Mouse (Mus musculus): ENCODE results near the gene Phlda1.

GRCm38 (mm10) chr10:111464833-111465232 is 41.3 kb upstream of the Phlda1 start:
- no peak for TF ChIP-seq CTCF (IDR thresholded peaks at IDR 0.05; ENCODE audit: borderline replicate concordance, insufficient read depth, low read length)
- TF ChIP-seq POLR2A (IDR thresholded peaks at IDR 0.05; ENCODE audit: low read depth, low read length) = no peak
